Mouse (Mus musculus) heart, adult 2 months (tissue): Measurements from ENCODE around the gene Capzb. TPM values are rescaled to one million over a fixed set of nuclear protein-coding genes. Genes with fewer than 3 reads are reported as not detected.
A peak's percentile ranks its signal among the peaks of the same experiment; 100 is the strongest.

ENCODE experiments used
- DNase-seq, 2 experiments: peaks; one replicate each; pipeline ENCODE4 v3.0.0; 2021
- H3K27ac ChIP-seq: fragments of 200-600 bp; 2 replicates; pipeline ENCODE4 v1.8.1; 2022
- H3K27me3 ChIP-seq: fragments of 200-500 bp; 2 replicates; pipeline ENCODE4 v1.6.1; 2012; ENCODE audit warnings: mild to moderate bottlenecking, low read length, inconsistent platforms, mixed read lengths; ENCODE audit not compliant: control insufficient read depth, insufficient read depth
- H3K36me3 ChIP-seq: fragments of 200-500 bp; 2 replicates; pipeline ENCODE4 v1.6.1; 2012; ENCODE audit warnings: low read length, inconsistent platforms; ENCODE audit not compliant: control insufficient read depth, insufficient read depth
- H3K4me1 ChIP-seq: fragments of 200-500 bp; 2 replicates; pipeline ENCODE4 v1.6.1; 2011; ENCODE audit warnings: low read length; ENCODE audit not compliant: control insufficient read depth, insufficient read depth
- H3K4me3 ChIP-seq: fragments of 200-600 bp; 2 replicates; pipeline ENCODE4 v1.8.1; 2022
- H3K79me2 ChIP-seq: fragments of 200-500 bp; replicated peaks from 2 replicates; pipeline ENCODE4 v1.6.1; 2012; ENCODE audit warnings: mild to moderate bottlenecking, inconsistent platforms, low read length, moderate library complexity, mixed read lengths; ENCODE audit not compliant: control insufficient read depth, insufficient read depth
- H3K9ac ChIP-seq: fragments of 200-500 bp; 2 replicates; pipeline ENCODE4 v1.6.1; 2012; ENCODE audit warnings: low read depth, mild to moderate bottlenecking, control low read depth, inconsistent platforms, low read length, mixed read lengths
- CTCF ChIP-seq: fragments of 200-600 bp; IDR thresholded peaks from 2 replicates; pipeline ENCODE4 v1.8.1; 2022; ENCODE audit warnings: antibody characterized with exemption, mild to moderate bottlenecking, moderate library complexity
- EP300 ChIP-seq: fragments of 200-500 bp; IDR thresholded peaks from 2 replicates; pipeline ENCODE4 v1.6.1; 2011; ENCODE audit warnings: low read depth, low read length, control low read depth; ENCODE audit not compliant: insufficient read depth
- POLR2A ChIP-seq: fragments of 200-500 bp; IDR thresholded peaks from 2 replicates; pipeline ENCODE4 v1.6.1; 2011; ENCODE audit warnings: mild to moderate bottlenecking, low read depth, low read length, control low read depth; ENCODE audit not compliant: insufficient read depth
- WGBS: fragments of 180-500 bp; shearing (Covaris S2); methylation state at CpG from one replicate; pipeline ENCODE4 v1.1.7; 2018; 5-methylcytosine and 5-hydroxymethylcytosine counted together
- intact Hi-C: fragments of 180-260 bp; cut with DNase I; formaldehyde crosslinking; loops from one replicate; pipeline ENCODE4 v1.15.1; 2025
- microRNA-seq, 2 experiments: library from miRNA; unstranded; fragments of <30 nt; microRNA quantifications; one replicate each; pipeline ENCODE4 v1.2.0; 2021
- polyA plus RNA-seq: library from polyadenylated mRNA; depleted of rRNA; stranded (reverse); fragments of >200 nt; gene quantifications from 2 replicates; pipeline ENCODE4 v1.2.3, GENCODE M21; 2012; rRNA removed
- total RNA-seq, 2 experiments: library from RNA; stranded (reverse); gene quantifications; 2 replicates each; pipeline ENCODE4 v1.2.3; 2021

The Capzb gene
- total and polyA plus RNA-seq, 3 experiments, result 160 to 392 (median 342) TPM

DNA sequence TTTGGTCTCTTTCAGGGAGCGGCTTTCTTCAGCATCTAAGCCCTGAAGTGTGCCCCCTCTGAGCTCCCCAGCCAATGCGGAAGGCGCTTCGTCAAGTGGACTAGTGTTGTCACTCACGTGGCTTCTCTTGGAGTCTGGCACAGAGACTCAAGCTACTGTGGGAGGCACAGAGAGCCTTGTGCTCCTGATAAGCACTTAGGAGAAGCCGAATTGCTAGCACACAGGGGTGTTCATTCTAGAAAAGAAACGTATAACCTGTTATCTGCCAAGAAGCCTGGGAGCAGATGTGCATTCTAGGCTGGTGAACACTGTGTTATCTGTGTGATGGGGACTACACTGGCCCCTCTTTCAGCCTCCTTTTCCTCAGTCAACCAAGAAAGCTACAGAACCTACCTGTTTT, 142.8 kb downstream of the Capzb start:
- Histone ChIP-seq H3K9ac (no peak overlapping the region), H3K4me1 (no peaks in the 10 kb centered on the region), H3K27me3 (no peaks in the 10 kb centered on the region), H3K79me2 (no peaks in the 10 kb centered on the region), H3K27ac (no peak overlapping the region), H3K36me3 (no peaks in the 10 kb centered on the region), H3K4me3 (no peak overlapping the region)
- WGBS, result 35% methylated on average over 7 of the region's 7 CpGs
- TF ChIP-seq CTCF (no peak), EP300 (no peak), POLR2A (no peak)
- intact Hi-C loops, result loop anchor here (5.0 kb wide), 1 partner anchor 48 kb away; no protein-coding TSS in a partner anchor
- DNase-seq, result no peak

DNA sequence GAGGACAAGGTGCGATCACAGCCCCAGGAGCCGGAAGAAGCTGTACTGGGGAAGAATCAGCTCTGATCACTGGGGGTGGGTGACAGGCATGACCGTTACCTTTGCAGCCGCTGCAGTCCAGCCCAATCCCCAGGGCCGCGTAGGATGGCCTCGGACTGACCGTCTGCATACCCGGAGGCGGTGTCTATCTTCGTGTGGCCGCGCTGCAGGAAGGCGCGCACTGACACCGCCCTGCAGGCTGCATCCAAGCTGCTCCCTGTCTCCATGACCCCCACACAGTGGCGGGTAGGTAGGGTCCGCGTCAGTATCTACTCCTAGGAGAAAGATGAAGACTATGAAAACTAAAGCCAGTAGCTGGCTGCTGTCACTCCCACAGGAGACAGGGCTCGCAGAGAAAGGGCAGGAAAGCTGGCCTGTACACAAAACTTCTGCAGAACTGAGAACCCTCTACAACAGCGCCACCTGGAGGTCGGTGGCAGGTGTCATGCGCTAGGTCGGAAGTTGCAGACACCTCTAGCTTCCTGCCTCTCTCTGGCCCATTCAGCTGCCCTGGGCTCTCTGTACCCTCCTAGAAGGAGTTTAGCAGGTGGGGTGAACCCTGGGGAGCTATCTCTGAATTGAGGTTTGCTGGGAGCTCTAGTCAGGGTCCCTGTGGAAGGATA, 144.3 kb downstream of the Capzb start:
- Histone ChIP-seq H3K27ac (no peak overlapping the region), H3K27me3 (no peaks in the 10 kb centered on the region), H3K79me2 (no peaks in the 10 kb centered on the region), H3K4me1 (no peaks in the 10 kb centered on the region), H3K9ac (peak overlapping the region; percentile 37), H3K4me3 (no peak overlapping the region; the same call in 1 of the 2 replicates), H3K36me3 (no peaks in the 10 kb centered on the region)
- peak; percentile 79 to 84 for DNase-seq
- 12% methylated on average over 24 of the region's 24 CpGs for WGBS
- TF ChIP-seq POLR2A (no peak), EP300 (0 out of 2 replicates have a peak, but pooled peaks have one; percentile 45), CTCF (peak; percentile 84)
- intact Hi-C loops, result loop anchor here (1.0 to 5.0 kb wide), 2 partner anchors 50 to 251 kb away; no protein-coding TSS in a partner anchor

DNA sequence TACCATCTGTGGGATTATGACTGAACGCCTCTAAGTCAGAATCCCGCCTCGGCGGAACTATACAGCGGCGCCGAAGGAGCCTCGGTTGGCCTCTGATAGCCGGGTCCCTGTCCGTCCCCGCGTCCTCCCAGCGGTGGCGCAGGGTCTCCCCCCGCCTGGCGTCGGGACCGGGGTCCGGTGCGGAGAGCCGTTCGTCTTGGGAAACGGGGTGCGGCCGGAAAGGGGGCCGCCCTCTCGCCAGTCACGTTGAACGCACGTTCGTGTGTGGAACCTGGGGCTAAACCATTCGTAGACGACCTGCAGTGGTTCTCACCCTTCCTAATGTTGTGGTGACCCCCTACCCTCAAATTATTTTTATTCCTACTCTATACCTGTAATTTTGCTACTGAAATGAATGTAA, 145.4 kb downstream of the Capzb start:
- no peaks in the 10 kb centered on the region for H3K27me3 ChIP-seq
- no peak for TF ChIP-seq EP300
- no peak for TF ChIP-seq CTCF
- TF ChIP-seq POLR2A, result no peak
- H3K36me3 ChIP-seq, result no peaks in the 10 kb centered on the region
- 45% methylated on average over 33 of the region's 33 CpGs for WGBS
- no peak overlapping the region for H3K4me3 ChIP-seq
- H3K9ac ChIP-seq, result no peak overlapping the region
- H3K4me1 ChIP-seq, result no peaks in the 10 kb centered on the region
- no peak overlapping the region for H3K27ac ChIP-seq
- intact Hi-C loops, result loop anchor here (5.0 kb wide), 1 partner anchor 51 kb away; no protein-coding TSS in a partner anchor
- no peak for DNase-seq
- H3K79me2 ChIP-seq, result no peaks in the 10 kb centered on the region

DNA sequence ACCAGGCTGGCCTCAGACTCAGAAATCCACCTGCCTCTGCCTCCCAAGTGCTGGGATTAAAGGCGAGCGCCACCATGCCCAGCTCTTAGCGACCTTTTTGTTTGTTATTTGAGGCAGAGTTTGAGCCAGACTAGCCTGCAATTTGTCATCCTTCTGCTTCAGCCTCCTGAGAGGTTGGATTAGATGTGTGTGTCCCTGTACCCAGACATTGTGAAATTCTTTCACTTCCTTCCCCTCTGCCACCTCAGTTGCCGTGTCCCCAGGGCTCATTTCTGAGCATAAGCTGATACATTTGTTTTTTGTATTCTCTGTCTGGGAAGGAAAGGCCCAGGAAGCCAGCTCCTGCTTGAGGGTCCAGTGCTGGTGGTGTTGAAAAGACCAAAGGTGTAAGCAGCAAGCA, 148.1 kb downstream of the Capzb start:
- Histone ChIP-seq H3K27me3 (no peaks in the 10 kb centered on the region), H3K4me3 (no peak overlapping the region), H3K9ac (no peak overlapping the region), H3K27ac (no peak overlapping the region), H3K79me2 (no peaks in the 10 kb centered on the region), H3K4me1 (no peaks in the 10 kb centered on the region), H3K36me3 (no peaks in the 10 kb centered on the region)
- TF ChIP-seq POLR2A (no peak), EP300 (no peak), CTCF (no peak)
- DNase-seq, result no peak
- WGBS, result 68% methylated on average over 4 of the region's 4 CpGs
- intact Hi-C loops, result no loop called here

Small RNA genes lying within 50 kb of the gene (microRNA-seq; reads per million reads assigned to microRNA genes)
- gene Gm24245 (0 reads per million in 2 experiments), gene Gm25732 (0.77 to 1.7 reads per million in 2 experiments)

Other genes starting within 250 kb of the Capzb start
- not detected for gene Rnf186, start 225.8 kb upstream of the Capzb start, total RNA-seq
- gene Rnf186, start 225.8 kb upstream of the Capzb start, polyA plus RNA-seq, result 2.0 TPM in 1 of 2 replicates, not detected in the other
- 10 to 100 TPM in 1 of 2 experiments, 1 to 10 TPM in 1; 9.2 to 11.7 TPM for gene Tmco4, start 220.0 kb upstream of the Capzb start, total RNA-seq
- 8.4 and 12.2 TPM in 2 replicates for gene Tmco4, start 220.0 kb upstream of the Capzb start, polyA plus RNA-seq
- not detected for gene Htr6, start 117.3 kb upstream of the Capzb start, total RNA-seq
- gene Htr6, start 117.3 kb upstream of the Capzb start, polyA plus RNA-seq, result not detected in 2 replicates
- 10 to 100 TPM; 21.9 to 24.0 TPM for gene Nbl1, start 99.9 kb upstream of the Capzb start, total RNA-seq
- gene Nbl1, start 99.9 kb upstream of the Capzb start, polyA plus RNA-seq, result 29.1 and 32.9 TPM in 2 replicates
- 100 to 1,000 TPM; 586 to 660 TPM for gene Minos1, start 61.8 kb upstream of the Capzb start, total RNA-seq
- gene Minos1, start 61.8 kb upstream of the Capzb start, polyA plus RNA-seq, result 203 and 282 TPM in 2 replicates
- 1 to 10 TPM; 5.1 to 5.9 TPM for gene Pqlc2, start 117.8 kb downstream of the Capzb start, total RNA-seq
- gene Pqlc2, start 117.8 kb downstream of the Capzb start, polyA plus RNA-seq, result 22.7 and 22.8 TPM in 2 replicates
- gene Akr7a5, start 117.8 kb downstream of the Capzb start, total RNA-seq, result 10 to 100 TPM; 48.4 to 51.3 TPM
- gene Akr7a5, start 117.8 kb downstream of the Capzb start, polyA plus RNA-seq, result 30.9 and 40.2 TPM in 2 replicates
- 10 to 100 TPM; 27.1 to 31.3 TPM for gene Mrto4, start 159.7 kb downstream of the Capzb start, total RNA-seq
- 16.5 TPM in 2 replicates for gene Mrto4, start 159.7 kb downstream of the Capzb start, polyA plus RNA-seq
- gene Emc1, start 159.7 kb downstream of the Capzb start, total RNA-seq, result 10 to 100 TPM; 45.5 to 47.4 TPM
- 47.5 and 57.6 TPM in 2 replicates for gene Emc1, start 159.7 kb downstream of the Capzb start, polyA plus RNA-seq
- 100 to 1,000 TPM in 1 of 2 experiments, 10 to 100 TPM in 1; 90.0 to 109 TPM for gene Ubr4, start 159.7 kb downstream of the Capzb start, total RNA-seq
- gene Ubr4, start 159.7 kb downstream of the Capzb start, polyA plus RNA-seq, result 107 and 123 TPM in 2 replicates